Mouse (Mus musculus) G1E-ER4 (cell line): ENCODE measurements around the gene Plxnb1. TPM values are rescaled to one million over a fixed set of nuclear protein-coding genes. Genes with fewer than 3 reads are reported as not detected.

Experiments used
- GATA1 ChIP-seq: IDR thresholded peaks from one replicate; pipeline ENCODE4 v1.8.0; 2012; ENCODE audit warnings: low read length, inconsistent platforms
- polyA plus RNA-seq: library from polyadenylated mRNA; stranded (reverse); fragments of >175 nt; gene quantifications from 2 replicates; pipeline ENCODE4 v1.2.3, GENCODE M21; 2012

Plxnb1 gene
- polyA plus RNA-seq, 1 experiment, result not detected

- no peak for TF ChIP-seq GATA1
Observed at GRCm38 (mm10) chr9:109058006-109058765, 37.0 kb upstream of the Plxnb1 start.

GRCm38 (mm10) chr9:109059136-109059903 lies 35.9 kb upstream of the Plxnb1 start, which contains the start of gene Trex1:
TSS of gene Trex1 (minus strand) at chr9:109059734.
- TF ChIP-seq GATA1, result no peak

GRCm38 (mm10) chr9:109060184-109060897 lies 34.8 kb upstream of the Plxnb1 start:
- TF ChIP-seq GATA1, result no peak

- TF ChIP-seq GATA1, result no peak
Observed at GRCm38 (mm10) chr9:109060898-109061295, 34.3 kb upstream of the Plxnb1 start.

- no peak for TF ChIP-seq GATA1
Observed at GRCm38 (mm10) chr9:109068095-109068735, 27.0 kb upstream of the Plxnb1 start.

- no peak for TF ChIP-seq GATA1
Observed at GRCm38 (mm10) chr9:109073661-109074573, 21.3 kb upstream of the Plxnb1 start, which contains the start of gene Atrip. TSS of gene Atrip (minus strand) at chr9:109074124.

DNA sequence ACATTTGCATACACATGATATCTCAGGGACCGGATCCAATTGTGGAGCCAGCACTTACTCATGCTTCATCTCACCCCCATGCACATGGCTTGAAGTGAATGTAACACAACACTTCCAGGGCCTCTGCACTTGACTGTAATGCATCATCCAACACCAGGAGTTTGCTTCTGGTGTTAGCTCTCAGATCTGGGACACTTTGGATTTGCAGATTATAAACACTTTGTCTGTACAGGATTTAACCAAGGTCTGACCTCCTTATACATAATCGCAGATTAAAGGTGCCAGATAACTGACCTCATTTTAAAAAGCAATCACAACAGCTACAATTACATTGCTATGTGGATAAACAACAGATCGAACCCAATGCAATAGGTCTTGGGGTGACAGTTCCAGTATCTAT lies 14.7 kb upstream of the Plxnb1 start:
- no peak for TF ChIP-seq GATA1

GRCm38 (mm10) chr9:109081749-109082123 lies 13.5 kb upstream of the Plxnb1 start:
- no peak for TF ChIP-seq GATA1

- TF ChIP-seq GATA1, result no peak
Observed at GRCm38 (mm10) chr9:109082124-109082800, 12.9 kb upstream of the Plxnb1 start, which contains the start of the genes Ccdc51 and Tma7. TSS of gene Ccdc51 (plus strand) at chr9:109082493. TSS of gene Tma7 (minus strand) at chr9:109082587.

- TF ChIP-seq GATA1, result no peak
Observed at GRCm38 (mm10) chr9:109084922-109085321, 10.3 kb upstream of the Plxnb1 start.

- TF ChIP-seq GATA1, result no peak
Observed at GRCm38 (mm10) chr9:109087987-109088386, 7.2 kb upstream of the Plxnb1 start.

GRCm38 (mm10) chr9:109090446-109090845 lies 4.7 kb upstream of the Plxnb1 start:
- TF ChIP-seq GATA1, result no peak

- no peak for TF ChIP-seq GATA1
Observed at GRCm38 (mm10) chr9:109091802-109092201, 3.4 kb upstream of the Plxnb1 start.

DNA sequence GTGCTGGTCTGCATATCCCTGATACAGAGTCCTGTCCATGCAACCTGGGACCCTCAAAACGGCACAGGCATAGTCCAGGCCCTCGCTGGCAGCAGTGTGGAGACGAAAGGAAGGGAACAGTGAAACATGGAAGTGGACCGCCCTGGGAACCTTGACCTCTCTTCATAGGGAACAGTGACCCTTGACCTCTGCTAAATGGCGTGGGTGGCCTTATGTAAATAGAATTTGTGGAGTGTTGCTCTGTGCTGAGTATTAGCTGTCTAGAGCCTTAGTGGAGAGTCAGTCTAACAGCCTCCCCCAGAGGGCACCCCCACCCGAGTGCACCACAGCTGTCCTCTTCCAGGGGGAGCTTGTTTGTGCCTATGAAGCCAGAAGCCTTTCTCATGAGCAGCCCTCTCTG lies 2.4 kb upstream of the Plxnb1 start:
- no peak for TF ChIP-seq GATA1
